Mouse (Mus musculus): ENCODE results near the gene Fcgrt.
"Not testable (repeated sequence)": the region's sequence is repeated elsewhere in the genome, so short reads cannot be mapped to it uniquely, and the experiment has no call there.

Fcgrt gene

DNA sequence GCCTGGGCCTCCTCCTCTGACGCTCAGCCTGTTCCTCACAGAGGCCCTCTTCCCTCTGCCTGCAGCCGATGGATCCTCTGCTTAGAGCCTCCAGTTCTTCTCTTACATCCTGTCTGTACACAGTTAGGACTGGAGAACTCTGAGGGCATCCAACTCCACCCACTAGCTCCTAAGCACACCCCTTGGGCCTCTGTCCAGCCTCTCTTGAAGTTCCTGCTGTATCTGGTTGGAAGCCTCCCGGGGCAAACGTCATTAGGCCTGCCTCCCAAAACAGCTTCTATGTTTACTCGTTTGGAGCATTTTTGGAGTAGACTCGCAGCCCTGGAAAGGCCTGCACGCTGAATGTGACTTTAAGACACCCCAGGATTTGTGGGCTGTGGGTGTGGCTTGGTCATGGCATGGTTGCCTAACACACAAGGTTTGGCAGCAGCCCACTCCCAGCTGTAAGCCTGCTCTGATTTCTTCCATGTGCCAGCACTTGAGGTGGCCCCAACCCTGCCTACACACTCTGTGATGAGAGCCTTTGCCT is at the start of gene Fcgrt:
Gene Fcgrt, minus strand, starts transcription at position 200 of the 529 bp plus-strand sequence.
- DNase-seq (ENCODE audit: low spot score in 2 of 2): no peak

DNA sequence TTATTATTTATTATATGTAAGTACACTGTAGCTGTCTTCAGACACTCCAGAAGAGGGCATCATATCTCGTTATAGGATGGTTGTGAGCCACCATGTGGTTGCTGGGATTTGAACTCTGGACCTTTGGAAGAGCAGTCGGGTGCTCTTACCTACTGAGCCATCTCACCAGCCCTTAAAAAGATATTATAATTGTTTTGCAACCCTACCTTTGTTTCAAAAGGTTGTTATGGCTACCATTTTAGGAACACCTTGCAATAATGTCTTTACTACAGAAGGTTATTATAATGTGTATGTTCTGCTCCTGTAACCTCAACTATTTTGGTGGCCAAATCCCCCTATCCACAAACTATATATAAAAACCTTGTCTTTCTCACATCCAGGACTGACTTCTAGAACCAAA is 49.4 kb upstream of the Fcgrt start:
- DNase-seq (ENCODE audit: low spot score in 2 of 2): not testable (repeated sequence)

DNA sequence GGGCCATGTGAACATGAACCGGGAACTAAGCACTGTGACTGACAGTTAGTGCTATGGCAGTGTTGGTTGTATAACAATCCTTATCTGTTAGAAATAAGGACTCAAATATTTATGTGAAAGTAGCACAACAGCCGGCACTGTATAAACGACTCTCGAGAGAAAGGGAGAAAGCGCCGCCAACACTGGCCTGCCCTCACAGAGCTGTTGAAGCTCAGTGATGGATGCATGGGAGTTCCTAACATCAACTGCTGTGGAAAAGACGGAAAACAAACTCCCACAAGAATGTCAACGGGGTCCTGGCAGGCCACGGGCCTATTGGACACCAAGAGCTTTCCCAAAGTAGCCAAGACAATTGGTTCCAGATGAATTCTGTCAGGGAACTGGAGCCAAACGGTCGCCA is 47.7 kb upstream of the Fcgrt start:
- DNase-seq (ENCODE audit: low spot score in 2 of 2): no peak

DNA sequence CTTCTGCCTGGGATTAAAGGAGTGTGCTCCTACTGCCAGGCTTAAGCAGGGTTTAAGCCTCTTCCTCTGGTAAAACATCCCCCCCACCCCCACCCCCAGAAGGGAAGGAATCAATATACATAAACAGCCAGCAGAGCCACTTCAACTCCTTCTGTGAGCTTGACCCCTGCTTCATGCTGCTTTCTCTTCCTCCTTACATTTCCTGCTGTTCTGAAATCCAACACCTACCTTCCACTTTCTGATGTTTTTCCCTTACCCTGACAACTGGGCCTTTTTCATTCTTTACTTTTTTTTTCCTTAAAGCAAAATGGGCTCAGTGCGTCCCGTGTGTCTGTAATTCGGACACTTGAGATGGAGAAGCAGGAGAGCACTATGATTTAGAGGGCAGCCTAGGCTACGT is 46.7 kb upstream of the Fcgrt start:
- DNase-seq (ENCODE audit: low spot score in 2 of 2): no peak

DNA sequence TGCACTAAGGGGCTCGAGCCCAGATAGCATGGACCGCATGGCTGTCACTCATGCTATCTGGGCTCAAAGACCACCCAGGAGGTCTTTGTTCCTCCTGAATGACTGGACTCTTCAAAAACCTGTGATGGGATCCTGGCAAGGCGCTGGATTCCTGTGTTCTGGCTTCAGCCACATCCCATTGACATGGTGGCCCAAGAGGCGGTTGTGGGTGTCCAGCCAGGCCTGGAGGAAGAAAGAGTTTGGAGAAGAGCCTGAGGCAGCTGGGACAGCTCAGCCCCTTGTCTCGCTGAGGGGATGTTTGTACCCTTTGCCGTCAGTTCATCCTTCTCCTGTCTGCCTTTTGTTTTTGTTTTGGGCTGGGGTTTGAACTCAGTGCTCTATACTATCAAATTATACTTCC is 45.9 kb upstream of the Fcgrt start:
- DNase-seq (ENCODE audit: low spot score in 2 of 2): no peak

DNA sequence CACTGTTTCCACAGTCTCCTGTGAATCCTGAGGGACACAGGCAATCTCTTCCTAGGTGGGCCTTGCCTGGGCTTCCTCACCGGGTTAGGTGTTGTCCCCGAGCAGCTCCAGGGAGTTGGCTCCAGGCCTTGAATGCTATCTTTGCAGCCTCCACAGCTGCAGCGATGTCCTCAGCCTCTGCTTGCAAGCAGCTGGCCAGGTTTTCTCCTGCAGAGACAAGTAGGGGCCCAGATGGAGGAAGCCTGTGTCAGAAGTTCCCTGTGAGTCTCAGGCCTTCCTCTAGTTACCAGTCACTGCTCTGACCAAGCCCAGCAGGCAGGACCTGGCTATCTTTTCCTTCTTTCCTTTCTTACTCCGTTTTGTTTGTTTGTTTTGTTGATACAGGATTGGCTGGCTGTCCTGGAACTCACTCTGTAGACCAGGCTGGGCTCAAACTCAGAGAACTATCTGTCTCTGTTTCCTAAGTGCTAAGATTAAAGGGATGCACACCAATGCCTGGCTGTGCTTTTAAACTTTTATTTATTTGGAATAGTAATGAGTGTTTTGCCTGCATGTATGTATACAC is 45.0 kb upstream of the Fcgrt start:
- DNase-seq (ENCODE audit: low spot score in 2 of 2): no peak

DNA sequence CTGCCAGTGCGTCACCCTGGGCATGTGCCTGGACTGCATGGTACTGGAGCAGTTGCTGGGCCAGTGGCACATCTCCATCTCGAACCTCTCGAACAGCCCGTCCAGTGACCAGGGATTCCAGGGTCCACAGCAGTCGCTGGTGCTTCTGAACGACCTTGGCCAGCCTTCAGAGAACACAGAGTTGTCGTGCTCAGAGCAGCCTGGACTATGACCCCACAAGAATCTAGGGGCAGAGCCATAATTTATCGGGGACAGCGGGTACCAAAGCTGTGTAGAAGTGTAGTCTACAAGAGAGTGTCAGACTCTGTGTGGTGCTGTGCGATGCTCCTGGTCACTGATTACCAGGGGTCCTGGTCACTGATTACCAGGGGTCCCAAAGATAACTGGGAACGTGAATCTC is 44.2 kb upstream of the Fcgrt start:
- no peak for DNase-seq (ENCODE audit: low spot score in 2 of 2)

DNA sequence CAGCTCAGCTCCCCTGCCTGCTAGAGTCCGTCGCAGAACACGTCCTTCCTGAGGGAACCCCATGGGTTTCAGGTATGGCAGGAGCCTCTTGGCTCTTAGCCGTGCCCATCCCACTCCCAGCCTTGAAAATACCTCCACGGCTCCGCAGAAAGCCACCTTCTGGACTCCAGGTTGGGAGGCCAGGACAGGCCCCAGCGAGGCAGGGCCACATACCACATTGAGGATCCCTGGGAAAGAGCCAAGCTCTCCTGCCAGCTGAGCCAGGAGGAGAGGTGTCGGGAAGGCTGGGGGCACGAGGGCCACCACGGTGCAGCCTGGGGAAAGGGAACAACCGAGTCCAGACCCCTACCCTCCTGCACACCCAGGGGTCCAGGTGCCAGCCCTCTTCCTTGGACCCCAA is 43.6 kb upstream of the Fcgrt start:
- no peak for DNase-seq (ENCODE audit: low spot score in 2 of 2)

DNA sequence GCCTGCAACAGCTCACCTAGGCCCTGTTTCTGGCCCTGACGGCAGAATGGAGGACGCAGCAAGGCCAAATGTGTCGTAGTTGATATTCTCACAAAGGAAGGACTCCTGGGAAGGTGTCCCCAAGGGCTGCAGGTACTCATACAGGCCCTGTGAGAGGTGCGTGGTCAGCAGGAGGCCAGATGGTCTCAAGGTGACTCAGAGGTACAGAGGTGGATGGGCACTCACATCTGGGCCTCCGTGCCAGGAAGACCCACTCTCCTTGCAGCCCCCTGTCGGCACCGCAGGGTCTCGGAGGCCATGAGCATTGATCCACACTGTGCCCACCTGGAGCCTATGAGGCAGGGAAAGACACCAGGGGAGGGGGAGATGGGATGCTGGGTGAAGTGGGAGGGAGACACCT is 41.8 kb upstream of the Fcgrt start:
- no peak for DNase-seq (ENCODE audit: low spot score in 2 of 2)

DNA sequence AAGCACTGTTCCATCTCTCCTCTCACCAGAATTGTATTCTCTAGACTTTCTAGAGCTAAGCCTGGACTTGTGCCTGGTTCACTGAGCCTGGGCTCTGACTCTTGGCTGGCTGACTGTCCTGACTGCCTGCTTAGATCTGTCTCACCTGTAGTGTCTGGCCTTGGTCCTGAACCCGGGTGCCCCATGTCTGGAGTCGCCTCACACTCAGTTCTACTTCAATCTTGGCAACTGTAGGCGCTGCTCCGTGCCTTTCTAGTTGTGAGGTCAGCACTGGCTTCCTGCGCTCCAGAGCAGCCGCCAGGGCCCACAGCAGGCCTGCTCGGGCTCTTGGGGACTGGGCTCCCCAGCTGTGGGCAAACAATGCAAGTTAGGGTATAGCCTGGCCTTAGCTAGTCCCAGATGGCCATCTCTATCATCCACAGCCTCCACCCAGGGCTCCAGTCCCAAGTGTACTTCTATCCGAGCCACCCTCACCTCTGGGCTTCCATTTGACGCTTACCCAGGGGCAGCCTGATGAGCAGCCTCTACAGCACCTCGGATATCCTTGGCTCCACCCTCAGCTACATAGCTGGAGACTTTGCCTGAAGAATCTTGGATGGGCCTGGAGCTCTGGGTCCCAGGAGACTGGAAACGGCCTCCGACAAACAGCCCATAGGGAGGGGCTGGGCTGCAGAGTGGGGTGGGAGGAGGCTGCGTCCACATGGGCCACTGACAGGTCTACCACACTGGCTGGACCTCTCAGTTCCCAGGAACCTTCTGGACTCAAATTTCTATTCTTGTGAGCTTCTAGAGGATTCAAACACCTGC is 40.9 kb upstream of the Fcgrt start:
- no peak for DNase-seq (ENCODE audit: low spot score in 2 of 2)

DNA sequence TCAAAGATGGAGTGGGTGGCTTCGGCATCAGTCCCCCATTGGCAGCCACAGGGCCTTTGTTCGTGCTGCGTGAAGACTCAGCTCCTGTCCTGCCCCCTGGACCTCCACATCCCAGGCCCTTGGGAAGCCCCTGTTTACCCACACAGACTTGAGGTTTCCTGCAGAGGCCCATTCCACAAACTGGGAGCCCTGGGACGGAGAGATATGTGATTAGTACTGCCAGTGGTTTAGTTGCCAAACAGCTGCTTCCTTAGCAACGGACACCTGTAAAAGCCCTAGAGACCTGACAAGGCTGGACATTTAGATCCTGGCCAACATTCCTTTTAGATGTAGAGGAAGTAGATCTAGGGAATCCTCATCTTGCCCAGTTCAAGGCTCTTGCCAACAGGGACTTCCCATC is 38.3 kb upstream of the Fcgrt start:
- no peak for DNase-seq (ENCODE audit: low spot score in 2 of 2)

DNA sequence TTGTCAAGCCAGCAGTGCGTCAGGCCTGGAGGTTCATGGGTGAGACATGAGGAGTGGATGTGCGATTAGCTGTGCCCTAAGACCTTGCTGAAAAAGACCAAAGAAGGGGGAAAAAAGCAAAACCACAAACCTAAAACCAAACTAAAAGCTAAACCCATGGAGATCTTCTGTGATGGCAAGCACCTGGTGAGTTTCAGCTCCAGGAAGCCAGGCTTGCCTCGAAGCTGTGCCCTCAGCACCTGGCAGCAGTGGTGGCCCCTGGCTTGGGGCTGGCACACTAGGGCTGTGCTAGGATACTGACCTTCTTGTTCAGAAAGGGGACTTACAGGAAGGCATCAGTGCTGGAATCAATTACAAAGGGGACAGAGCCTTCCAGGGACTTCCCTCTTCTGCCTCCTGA is 37.7 kb upstream of the Fcgrt start:
- no peak for DNase-seq (ENCODE audit: low spot score in 2 of 2)

DNA sequence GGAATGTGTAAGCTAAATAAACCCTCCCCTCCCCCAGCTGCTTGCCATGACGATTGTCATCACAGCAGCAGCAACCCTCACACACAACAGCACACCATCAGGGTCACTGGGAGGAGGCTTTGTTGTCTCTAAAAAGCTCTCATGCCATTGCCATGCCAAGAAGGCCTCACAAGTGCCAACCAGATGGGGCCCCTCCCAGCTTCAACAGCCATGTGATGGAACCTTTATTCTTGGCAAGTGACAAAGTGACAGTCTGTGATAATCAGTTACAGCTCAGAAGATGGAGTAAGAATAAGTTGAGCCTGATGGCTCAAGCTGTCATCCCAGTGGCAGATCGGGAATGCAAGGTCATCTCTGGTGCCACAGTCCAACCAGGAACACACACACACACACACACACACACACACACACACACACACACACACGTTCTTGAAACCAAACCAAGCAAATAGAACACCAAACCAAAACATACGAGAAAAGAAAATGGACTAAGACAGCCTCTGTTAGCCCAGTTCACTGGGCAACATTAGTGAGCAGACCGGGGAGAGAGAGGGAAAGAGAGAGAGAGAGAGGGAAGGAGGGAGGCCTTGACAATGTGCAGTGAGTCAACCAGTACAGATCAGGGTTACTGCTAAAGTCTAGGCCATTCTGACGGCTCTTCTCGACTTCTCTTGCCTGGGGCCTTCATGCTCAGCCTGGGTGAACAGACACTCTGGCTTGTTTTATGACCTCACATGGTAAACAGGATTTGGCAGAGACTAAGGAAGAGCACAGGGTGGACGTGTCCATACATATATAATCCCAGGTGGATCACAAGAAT is 36.5 kb upstream of the Fcgrt start:
- no peak for DNase-seq (ENCODE audit: low spot score in 2 of 2)

DNA sequence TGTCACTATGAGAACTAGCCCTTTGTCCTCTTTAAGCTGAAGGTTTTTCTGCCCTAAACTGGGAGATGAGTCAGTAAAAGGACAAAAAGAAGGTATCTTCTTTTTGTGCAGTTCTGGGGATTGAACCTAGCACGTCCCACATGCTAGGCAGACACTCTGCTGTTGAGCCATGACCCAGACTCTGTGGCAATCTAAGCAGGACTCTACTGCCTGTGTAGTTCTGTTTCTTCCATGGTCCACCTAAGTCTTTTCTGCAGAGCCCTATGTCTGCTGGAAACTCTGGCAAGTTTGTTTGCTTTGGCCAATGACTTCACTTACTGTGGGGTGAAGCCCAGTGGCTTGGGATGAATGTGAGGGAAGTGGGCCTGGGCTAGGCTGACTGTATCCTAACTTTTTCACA is 34.8 kb upstream of the Fcgrt start:
- no peak for DNase-seq (ENCODE audit: low spot score in 2 of 2)

DNA sequence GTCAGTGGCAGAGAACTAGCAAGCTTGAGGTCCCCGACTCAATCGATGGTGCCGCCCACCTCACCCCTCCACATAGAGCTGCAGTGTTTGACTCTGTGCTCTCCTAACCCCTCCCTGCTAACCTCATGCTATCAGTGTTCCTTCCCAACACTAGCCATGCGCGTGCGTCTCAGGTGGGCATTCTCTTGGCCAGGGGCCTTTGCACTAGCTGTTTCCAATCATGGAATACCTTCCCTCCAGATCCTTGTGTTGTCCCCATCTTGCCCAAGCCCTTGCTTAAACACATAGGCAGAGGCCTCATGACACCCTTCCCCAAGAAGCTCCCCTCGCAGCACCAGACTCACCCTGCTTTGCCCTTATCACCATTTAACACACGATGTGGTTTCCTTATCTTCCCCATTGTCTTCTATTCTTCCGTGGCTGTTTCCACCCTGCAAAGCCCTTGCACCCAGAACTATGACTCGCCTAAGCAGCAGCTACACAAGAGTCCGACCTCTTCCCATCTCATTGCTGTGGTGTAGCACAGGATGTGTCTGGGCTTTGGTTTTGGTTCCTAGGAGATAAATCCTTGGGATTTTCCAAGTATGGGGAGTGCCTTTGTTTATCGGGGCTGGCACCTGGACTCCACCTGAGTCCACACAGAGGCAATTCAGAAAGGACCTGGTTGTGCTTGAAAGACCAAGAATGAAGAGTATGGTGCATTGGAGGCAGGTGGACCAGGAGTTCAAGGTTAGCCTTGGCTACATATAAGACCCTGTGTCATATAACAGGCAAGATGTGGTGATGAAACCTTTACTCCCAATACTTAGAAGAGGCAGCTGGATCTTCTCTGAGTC is 33.7 kb upstream of the Fcgrt start:
- no peak for DNase-seq (ENCODE audit: low spot score in 2 of 2)

DNA sequence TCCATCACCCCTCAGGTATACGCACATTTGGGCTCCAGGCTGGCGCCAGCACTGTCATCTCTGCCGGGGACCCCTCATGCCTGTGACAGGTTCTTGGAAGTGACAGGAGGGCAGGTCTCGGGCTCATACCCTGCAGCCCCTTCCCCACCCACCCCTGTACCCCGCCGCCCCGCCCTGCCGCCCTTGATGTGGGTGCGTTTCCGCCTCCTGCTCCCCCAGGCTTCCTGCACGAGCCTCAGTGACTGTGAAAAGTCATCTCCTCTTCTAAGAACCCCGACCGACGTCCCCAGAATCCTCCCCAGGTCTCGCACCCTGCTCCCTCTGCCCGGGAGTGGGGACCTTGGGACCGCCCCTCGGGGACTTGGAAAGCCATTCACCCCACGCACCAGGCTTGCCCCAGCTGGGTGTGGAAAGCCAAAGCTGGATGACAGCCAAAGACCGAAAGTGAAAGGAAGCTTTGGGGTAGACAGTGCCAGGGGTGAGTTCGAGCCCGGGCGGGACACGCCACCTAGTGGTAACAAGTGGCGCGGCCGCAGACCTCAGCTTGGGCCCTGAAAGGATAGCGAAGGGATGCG is 32.4 kb upstream of the Fcgrt start, which contains the start of the genes Gm45713 and Flt3l:
Gene Gm45713, minus strand, starts transcription at position 239 of the 575 bp plus-strand sequence.
Gene Flt3l, minus strand, starts transcription at position 440 of the 575 bp plus-strand sequence.
- peak; percentile 90 for DNase-seq (ENCODE audit: low spot score in 2 of 2)

DNA sequence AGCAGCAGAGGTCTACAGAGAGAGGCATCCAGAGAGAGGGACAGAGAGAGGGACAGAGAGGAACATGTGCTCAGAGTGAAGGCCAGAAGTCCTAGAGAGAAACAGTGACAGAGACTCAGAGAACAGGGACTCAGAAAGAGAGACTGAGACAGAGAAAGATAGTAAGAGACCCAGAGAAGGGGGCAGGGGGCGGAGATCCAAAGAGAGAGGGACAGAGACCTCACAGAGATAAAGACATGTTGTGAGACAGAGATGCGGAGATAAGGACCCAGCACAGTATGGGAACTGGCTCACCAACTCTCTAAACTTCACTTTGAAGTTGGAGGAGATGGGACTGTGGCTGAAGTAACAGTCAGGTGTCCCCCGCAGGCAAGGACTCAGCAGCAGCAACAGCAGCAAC is 31.7 kb upstream of the Fcgrt start:
- DNase-seq (ENCODE audit: low spot score in 2 of 2): no peak

DNA sequence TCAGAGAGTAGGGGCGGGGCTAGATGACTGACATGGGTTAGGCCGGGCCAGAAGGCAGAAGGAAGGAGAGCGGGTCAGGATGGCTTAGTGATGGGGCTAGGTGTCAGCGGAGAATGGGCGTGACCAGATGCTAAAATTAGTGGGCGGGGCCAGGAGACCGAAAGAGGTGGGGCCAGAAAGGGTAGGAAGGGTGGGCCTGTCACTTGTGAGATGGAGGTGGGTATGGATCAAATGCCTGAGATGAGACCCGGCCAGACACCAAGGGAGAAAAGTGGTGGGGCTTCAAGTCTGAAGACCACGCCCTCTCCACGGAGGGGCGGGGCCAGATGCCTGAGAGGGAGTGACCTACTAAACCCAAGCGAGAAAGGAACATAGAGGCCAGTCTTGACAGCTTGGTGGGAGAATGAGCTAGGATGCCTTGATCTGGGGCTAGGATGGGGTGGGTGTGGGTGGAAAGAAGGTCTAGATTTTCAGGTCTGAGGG is 30.9 kb upstream of the Fcgrt start:
- peak; percentile 48 to 50 for DNase-seq (ENCODE audit: low spot score in 2 of 2)

DNA sequence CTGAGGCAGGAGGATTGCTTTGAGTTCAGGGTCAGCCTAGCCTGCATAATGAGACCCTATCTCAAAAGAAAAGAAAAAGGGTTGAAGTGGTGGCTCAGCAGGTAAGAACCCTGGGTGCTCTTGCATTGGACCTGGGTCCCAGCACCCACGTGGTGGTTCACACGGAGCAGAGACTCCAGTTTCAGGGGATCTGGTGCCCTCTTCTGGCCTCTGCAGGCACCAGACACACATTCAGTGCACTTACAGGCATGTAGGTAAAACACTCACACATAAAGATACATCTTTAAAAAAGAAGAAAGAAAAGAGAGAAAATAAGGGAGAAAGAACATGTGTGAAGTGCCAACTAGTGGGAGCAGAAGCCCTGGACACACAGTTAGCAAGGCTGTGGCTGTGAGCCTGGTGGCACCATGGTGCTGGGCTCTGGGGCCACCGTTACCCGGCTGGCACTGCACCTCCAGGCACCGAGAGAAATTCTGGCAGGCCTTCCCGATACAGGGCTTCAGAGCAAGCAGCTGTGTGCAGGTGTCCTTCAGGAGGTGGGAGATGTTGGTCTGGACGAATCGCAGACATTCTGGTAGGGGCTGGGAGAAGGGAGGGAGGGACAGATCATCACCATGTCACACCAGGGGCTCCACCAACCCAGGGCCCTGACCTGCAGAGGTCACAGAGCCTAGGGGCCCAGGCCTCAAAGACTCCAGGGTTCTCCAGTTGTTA is 30.0 kb upstream of the Fcgrt start:
- no peak for DNase-seq (ENCODE audit: low spot score in 2 of 2)

DNA sequence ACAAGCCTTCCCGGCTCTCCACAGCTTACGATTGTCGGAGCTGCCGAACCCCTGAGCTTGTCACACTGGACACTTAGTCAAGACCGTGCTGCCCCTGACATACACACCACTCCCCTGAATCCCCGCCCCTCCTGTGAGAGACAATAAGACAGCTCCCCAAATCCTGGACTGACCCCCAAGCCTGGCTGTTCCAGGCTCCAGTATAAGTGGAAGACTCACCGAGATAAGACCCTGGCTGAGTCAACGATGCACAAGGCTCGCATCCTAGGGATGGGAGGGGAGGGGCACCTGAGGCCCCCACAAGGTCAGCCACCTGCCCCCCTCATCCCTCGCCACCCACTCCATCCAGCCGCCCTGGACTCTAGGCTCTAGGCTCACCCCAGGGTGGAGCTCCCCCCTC is 28.2 kb upstream of the Fcgrt start:
- DNase-seq (ENCODE audit: low spot score in 2 of 2): no peak
